ENCODE assay signal across 22 mouse cellular contexts in the genomic region with DNA sequence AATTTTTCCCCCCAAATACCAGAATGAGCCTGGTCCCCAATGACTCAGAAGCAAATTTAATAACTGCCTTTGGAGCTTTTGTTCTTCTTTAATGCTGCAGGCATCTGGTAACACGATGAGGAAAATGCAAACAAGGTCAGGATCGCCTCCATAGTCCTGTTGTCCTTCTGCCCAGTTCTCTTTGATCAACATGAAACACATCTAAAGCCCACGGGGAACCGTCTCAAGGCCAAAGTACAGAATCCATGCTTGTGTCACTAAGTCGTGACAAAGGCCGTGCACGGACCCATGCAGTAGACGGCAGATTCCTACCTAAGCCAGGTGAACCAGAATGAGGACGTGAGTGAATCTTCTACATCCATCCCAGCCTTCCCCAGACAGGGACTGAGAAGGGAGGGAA.
"Had no signal": no experiment of that assay in that cellular context is flagged by ENCODE, and none has a peak within 500 bp of the region (broad histone marks: within the 10 kb centered on the region; RNA-seq: fewer than 3 reads in every experiment).

No protein-coding gene starts in this region.

- H3K27ac ChIP-seq: heart, embryonic 13.5 days; heart, embryonic 15.5 days; hindbrain, embryonic 13.5 days; hindbrain, embryonic 15.5 days; hindbrain, postnatal 0 days; kidney, embryonic 15.5 days; kidney, postnatal 0 days; left cerebral cortex, adult 2 months; limb, embryonic 10.5 days; limb, embryonic 12.5 days; liver, embryonic 14.5 days had no signal

- DNase-seq: gastrocnemius, postnatal 14 days; gastrocnemius, postnatal 36 days; heart, adult 18-20 months; heart, postnatal 14 days; heart, postnatal 36 days; kidney, adult 11 months; kidney, adult 2 months; kidney, adult 9 months; kidney, postnatal 14 days; kidney, postnatal 36 days; layer of hippocampus, adult 9-11 months had no signal

- H3K36me3 ChIP-seq: heart, embryonic 15.5 days; hindbrain, embryonic 13.5 days; hindbrain, embryonic 15.5 days; kidney, embryonic 15.5 days; limb, embryonic 10.5 days had no signal

- H3K4me1 ChIP-seq: hindbrain, embryonic 15.5 days had no signal

- H3K27me3 ChIP-seq: heart, embryonic 13.5 days; heart, embryonic 15.5 days; hindbrain, embryonic 13.5 days; hindbrain, embryonic 15.5 days; kidney, embryonic 15.5 days; limb, embryonic 12.5 days had no signal

- H3K9ac ChIP-seq: heart, embryonic 13.5 days; heart, embryonic 15.5 days; hindbrain, embryonic 13.5 days; hindbrain, embryonic 15.5 days; kidney, embryonic 15.5 days; limb, embryonic 12.5 days; liver, embryonic 14.5 days had no signal

- H3K4me3 ChIP-seq: heart, embryonic 13.5 days; heart, embryonic 15.5 days; hindbrain, embryonic 13.5 days; hindbrain, embryonic 15.5 days; kidney, embryonic 15.5 days; left cerebral cortex, adult 2 months; limb, embryonic 10.5 days; limb, embryonic 12.5 days had no signal
